Mouse (Mus musculus) liver, embryonic 13.5 days (tissue): Measurements from ENCODE around the gene L3mbtl3. TPM values are rescaled to one million over a fixed set of nuclear protein-coding genes. Genes with fewer than 3 reads are reported as not detected.

Experiments
- ATAC-seq: fragments of 200-750 bp; cut with Nextera tagmentation; 2 replicates; pipeline ENCODE4 v1.8.0; 2017; ENCODE audit warnings: low read depth, mild to moderate bottlenecking, moderate number of reproducible peaks, moderate library complexity
- DNase-seq: peaks from one replicate; pipeline ENCODE4 v3.0.0; 2022
- H3K27ac ChIP-seq: fragments of 300-500 bp; sonication (generic); 2 replicates; pipeline ENCODE4 v1.5.1; 2015; ENCODE audit warnings: moderate library complexity, mild to moderate bottlenecking, inconsistent platforms
- H3K27me3 ChIP-seq: fragments of 300-500 bp; sonication (generic); 2 replicates; pipeline ENCODE4 v1.6.1; 2015; ENCODE audit warnings: mild to moderate bottlenecking, inconsistent platforms
- H3K36me3 ChIP-seq: fragments of 300-500 bp; sonication (generic); 2 replicates; pipeline ENCODE4 v1.6.1; 2015; ENCODE audit warnings: mild to moderate bottlenecking, inconsistent platforms
- H3K4me1 ChIP-seq: fragments of 300-500 bp; sonication (generic); replicated peaks from 2 replicates; pipeline ENCODE4 v1.6.1; 2015; ENCODE audit warnings: inconsistent platforms
- H3K4me2 ChIP-seq: fragments of 300-500 bp; sonication (generic); 2 replicates; pipeline ENCODE4 v1.6.1; 2015; ENCODE audit warnings: inconsistent platforms, mild to moderate bottlenecking, moderate library complexity
- H3K4me3 ChIP-seq: fragments of 300-500 bp; sonication (generic); replicated peaks from 2 replicates; pipeline ENCODE4 v1.5.1; 2015; ENCODE audit warnings: mild to moderate bottlenecking, inconsistent platforms
- H3K9ac ChIP-seq: fragments of 300-500 bp; sonication (generic); 2 replicates; pipeline ENCODE4 v1.6.1; 2015; ENCODE audit warnings: mild to moderate bottlenecking, inconsistent platforms
- H3K9me3 ChIP-seq: fragments of 300-500 bp; sonication (generic); replicated peaks from 2 replicates; pipeline ENCODE4 v1.6.1; 2016; ENCODE audit warnings: inconsistent platforms
- WGBS: fragments of 180-500 bp; shearing (Covaris S2); methylation state at CpG from one replicate; pipeline ENCODE4 v1.1.7; 2015; ENCODE audit not compliant: insufficient replicate concordance; 5-methylcytosine and 5-hydroxymethylcytosine counted together
- polyA plus RNA-seq: library from polyadenylated mRNA; unstranded; fragments of >200 nt; fragmentation: Nextera tagmentation; extraction: Ambion mirVana; gene quantifications from 2 replicates; pipeline ENCODE4 v1.2.1, GENCODE M21; 2015

Gene L3mbtl3
- polyA plus RNA-seq, 1 experiment from 2014 or later: 1.7 TPM

- Histone ChIP-seq H3K9me3 (no peaks in the 10 kb centered on the region), H3K36me3 (peaks cover 6% of the 10 kb centered on the region; the same call in 1 of the 2 replicates), H3K27ac (no peak overlapping the region), H3K9ac (no peak overlapping the region), H3K4me3 (no peak overlapping the region), H3K27me3 (no peaks in the 10 kb centered on the region), H3K4me2 (no peak overlapping the region), H3K4me1 (peaks cover 10% of the 10 kb centered on the region)
- WGBS: 51% methylated on average over 2 of the region's 2 CpGs
- DNase-seq: no peak
- ATAC-seq: no peak
These were observed 10.8 kb downstream of the L3mbtl3 start for GRCm38 (mm10) chr10:26364942-26365341.

GRCm38 (mm10) chr10:26364326-26364856 is 11.4 kb downstream of the L3mbtl3 start:
- 60% methylated on average over 8 of the region's 8 CpGs for whole genome bisulfite sequencing
- no peak for ATAC-seq
- Histone ChIP-seq H3K4me3 (no peak overlapping the region), H3K9ac (no peak overlapping the region), H3K9me3 (no peaks in the 10 kb centered on the region), H3K27ac (no peak overlapping the region), H3K4me1 (peaks cover 10% of the 10 kb centered on the region), H3K27me3 (no peaks in the 10 kb centered on the region), H3K4me2 (no peak overlapping the region), H3K36me3 (peaks cover 6% of the 10 kb centered on the region; the same call in 1 of the 2 replicates)
- no peak for DNase-seq

- no peaks in the 10 kb centered on the region for H3K9me3 ChIP-seq
- WGBS: 44% methylated on average over 3 of the region's 3 CpGs
- peaks cover 6% of the 10 kb centered on the region; the same call in 1 of the 2 replicates for H3K36me3 ChIP-seq
- H3K4me2 ChIP-seq: no peak overlapping the region
- ATAC-seq (no peak), DNase-seq (no peak)
- H3K4me1 ChIP-seq: peaks cover 16% of the 10 kb centered on the region
- H3K27me3 ChIP-seq: no peaks in the 10 kb centered on the region
- no peak overlapping the region for H3K9ac ChIP-seq
- no peak overlapping the region for H3K27ac ChIP-seq
- no peak overlapping the region for H3K4me3 ChIP-seq
These were observed 12.2 kb downstream of the L3mbtl3 start for GRCm38 (mm10) chr10:26363605-26364004.

GRCm38 (mm10) chr10:26358798-26359197 is 17.0 kb downstream of the L3mbtl3 start:
- Histone ChIP-seq H3K36me3 (0 out of 2 replicates have a peak, but pooled peaks cover 3% of the 10 kb centered on the region), H3K4me2 (no peak overlapping the region), H3K27ac (no peak overlapping the region), H3K27me3 (no peaks in the 10 kb centered on the region), H3K9me3 (no peaks in the 10 kb centered on the region), H3K4me3 (no peak overlapping the region), H3K4me1 (0 out of 2 replicates have a peak, but pooled peaks cover 7% of the 10 kb centered on the region), H3K9ac (no peak overlapping the region)
- DNase-seq: no peak
- ATAC-seq: no peak
- WGBS: 30% methylated on average over 6 of the region's 6 CpGs

- Histone ChIP-seq H3K4me3 (no peak overlapping the region), H3K9me3 (no peaks in the 10 kb centered on the region), H3K4me1 (0 out of 2 replicates have a peak, but pooled peaks cover 7% of the 10 kb centered on the region), H3K36me3 (0 out of 2 replicates have a peak, but pooled peaks cover 3% of the 10 kb centered on the region), H3K4me2 (no peak overlapping the region), H3K9ac (no peak overlapping the region), H3K27me3 (no peaks in the 10 kb centered on the region), H3K27ac (no peak overlapping the region)
- no peak for ATAC-seq
- WGBS: 70% methylated on average over 5 of the region's 5 CpGs
- DNase-seq: no peak
These were observed 17.5 kb downstream of the L3mbtl3 start for GRCm38 (mm10) chr10:26358231-26358630.

GRCm38 (mm10) chr10:26353781-26354180 is 22.0 kb downstream of the L3mbtl3 start:
- ATAC-seq: no peak
- Histone ChIP-seq H3K9me3 (no peaks in the 10 kb centered on the region), H3K4me1 (0 out of 2 replicates have a peak, but pooled peaks cover 4% of the 10 kb centered on the region), H3K36me3 (peaks cover 3% of the 10 kb centered on the region; the same call in 1 of the 2 replicates), H3K4me3 (no peak overlapping the region), H3K4me2 (no peak overlapping the region), H3K9ac (no peak overlapping the region), H3K27ac (no peak overlapping the region), H3K27me3 (no peaks in the 10 kb centered on the region)
- DNase-seq: no peak
- 69% methylated on average over 4 of the region's 4 CpGs for WGBS

GRCm38 (mm10) chr10:26351129-26351738 is 24.5 kb downstream of the L3mbtl3 start:
- Histone ChIP-seq H3K27me3 (no peaks in the 10 kb centered on the region), H3K9me3 (no peaks in the 10 kb centered on the region), H3K4me3 (no peak overlapping the region), H3K4me2 (no peak overlapping the region), H3K36me3 (peaks cover 3% of the 10 kb centered on the region; the same call in 1 of the 2 replicates), H3K4me1 (no peaks in the 10 kb centered on the region), H3K9ac (no peak overlapping the region), H3K27ac (peak overlapping the region; percentile 59; the same call in 1 of the 2 replicates)
- ATAC-seq: peak; percentile 74
- WGBS: 62% methylated on average over 7 of the region's 7 CpGs
- DNase-seq: no peak

- WGBS: 52% methylated on average over 1 of the region's 1 CpGs
- Histone ChIP-seq H3K36me3 (no peaks in the 10 kb centered on the region; the same call in 1 of the 2 replicates), H3K4me3 (no peak overlapping the region), H3K4me2 (no peak overlapping the region), H3K4me1 (no peaks in the 10 kb centered on the region), H3K27ac (no peak overlapping the region), H3K9me3 (no peaks in the 10 kb centered on the region), H3K27me3 (no peaks in the 10 kb centered on the region), H3K9ac (no peak overlapping the region)
- DNase-seq: no peak
- no peak for ATAC-seq
These were observed 25.6 kb downstream of the L3mbtl3 start for GRCm38 (mm10) chr10:26350153-26350552.

GRCm38 (mm10) chr10:26347614-26348013 is 28.2 kb downstream of the L3mbtl3 start:
- ATAC-seq (no peak), DNase-seq (no peak)
- Histone ChIP-seq H3K27ac (no peak overlapping the region), H3K36me3 (peaks cover 3% of the 10 kb centered on the region), H3K9ac (no peak overlapping the region), H3K4me2 (no peak overlapping the region), H3K4me1 (no peaks in the 10 kb centered on the region), H3K9me3 (no peaks in the 10 kb centered on the region), H3K4me3 (no peak overlapping the region), H3K27me3 (no peaks in the 10 kb centered on the region)
- WGBS: 48% methylated on average over 7 of the region's 7 CpGs

GRCm38 (mm10) chr10:26345879-26346278 is 29.9 kb downstream of the L3mbtl3 start:
- DNase-seq: no peak
- Histone ChIP-seq H3K27me3 (no peaks in the 10 kb centered on the region), H3K4me3 (no peak overlapping the region), H3K4me1 (no peaks in the 10 kb centered on the region), H3K4me2 (no peak overlapping the region), H3K27ac (no peak overlapping the region), H3K9me3 (no peaks in the 10 kb centered on the region), H3K36me3 (peaks cover 5% of the 10 kb centered on the region), H3K9ac (no peak overlapping the region)
- WGBS: 77% methylated on average over 1 of the region's 1 CpGs
- no peak for ATAC-seq

GRCm38 (mm10) chr10:26337896-26338503 is 37.8 kb downstream of the L3mbtl3 start:
- H3K36me3 ChIP-seq: peaks cover 20% of the 10 kb centered on the region; the same call in 1 of the 2 replicates

More at GRCm38 (mm10) chr10:26337896-26338503, 37.8 kb downstream of the L3mbtl3 start:
- no peaks in the 10 kb centered on the region for H3K9me3 ChIP-seq
- no peak overlapping the region for H3K4me2 ChIP-seq
- DNase-seq (no peak), ATAC-seq (no peak)
- H3K4me3 ChIP-seq: no peak overlapping the region
- H3K9ac ChIP-seq: no peak overlapping the region
- WGBS: 82% methylated on average over 23 of the region's 23 CpGs
- no peaks in the 10 kb centered on the region for H3K4me1 ChIP-seq
- H3K27me3 ChIP-seq: no peaks in the 10 kb centered on the region
- no peak overlapping the region for H3K27ac ChIP-seq
